Mouse (Mus musculus) adrenal gland, adult 18-20 months (tissue): ENCODE data around the gene Abhd17b. TPM values are rescaled to one million over a fixed set of nuclear protein-coding genes. Genes with fewer than 3 reads are reported as not detected.
"Not testable (repeated sequence)": the region's sequence is repeated elsewhere in the genome, so short reads cannot be mapped to it uniquely, and the experiment has no call there.

Source experiments
- DNase-seq, 2 experiments: peaks; one replicate each; pipeline ENCODE4 v3.0.0; 2021 to 2022; ENCODE audit warnings: low spot score in 2 of 2
- total RNA-seq, 2 experiments: library from RNA; stranded (reverse); gene quantifications; 1 replicate in 1 of 2; 2 replicates in 1 of 2; pipeline ENCODE4 v1.2.3; 2021

Gene Abhd17b
- total RNA-seq, 2 experiments from 2014 or later = 31.8 to 42.6 TPM

GRCm38 (mm10) chr19:21651664-21652063 lies 1.3 kb upstream of the Abhd17b start:
- no peak for DNase-seq

DNA sequence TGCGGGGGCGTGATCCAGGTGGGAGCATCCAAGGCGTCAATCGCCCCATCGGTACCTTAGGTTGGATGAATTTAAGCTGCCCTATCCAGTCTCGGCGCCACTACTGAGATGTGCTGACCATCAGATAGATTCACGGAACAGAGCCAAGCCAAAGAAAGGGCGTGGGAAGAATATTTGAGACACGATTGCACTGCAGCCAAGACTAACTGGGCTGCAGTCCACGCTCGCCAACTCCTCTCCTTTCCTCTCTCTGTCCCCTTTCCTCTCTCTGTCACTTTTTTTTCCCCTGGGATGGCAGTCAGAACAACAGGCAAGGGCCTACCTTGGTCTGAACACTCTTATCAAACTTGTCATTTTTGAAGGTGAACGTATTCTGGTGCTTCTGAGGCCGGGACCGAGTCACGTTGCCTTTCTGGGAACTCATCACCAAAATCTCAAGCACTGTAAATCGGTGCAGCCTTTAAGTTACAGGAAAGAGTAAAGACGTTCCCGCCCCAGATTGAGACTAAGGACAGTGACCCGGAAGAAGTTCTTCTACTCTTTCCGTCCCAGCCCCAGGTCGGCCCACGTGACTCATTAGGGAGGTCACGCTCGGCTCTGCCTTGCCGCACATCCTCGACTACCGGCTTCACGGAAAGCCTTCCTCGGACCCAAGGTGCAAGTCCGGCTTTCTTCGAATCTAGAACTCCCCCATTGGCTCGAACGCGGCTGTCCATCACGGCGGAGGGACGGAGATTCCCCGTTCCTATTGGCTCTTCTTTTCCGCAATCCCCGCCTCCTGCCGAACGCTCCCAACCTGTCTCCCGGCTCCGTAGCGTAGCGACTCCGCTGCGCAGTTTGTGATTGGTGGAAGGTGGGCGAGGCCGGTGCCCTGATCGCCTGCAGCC lies 457 bp upstream of the Abhd17b start, which contains the start of gene 1110059E24Rik:
Gene 1110059E24Rik (minus strand): TSS at position 692 of the 887 bp plus-strand sequence.
- DNase-seq = peak; percentile 89 to 91

GRCm38 (mm10) chr19:21654788-21655187 lies 1.8 kb downstream of the Abhd17b start:
- DNase-seq = no peak

- no peak for DNase-seq
Measured at GRCm38 (mm10) chr19:21660734-21661133, 7.7 kb downstream of the Abhd17b start.

DNA sequence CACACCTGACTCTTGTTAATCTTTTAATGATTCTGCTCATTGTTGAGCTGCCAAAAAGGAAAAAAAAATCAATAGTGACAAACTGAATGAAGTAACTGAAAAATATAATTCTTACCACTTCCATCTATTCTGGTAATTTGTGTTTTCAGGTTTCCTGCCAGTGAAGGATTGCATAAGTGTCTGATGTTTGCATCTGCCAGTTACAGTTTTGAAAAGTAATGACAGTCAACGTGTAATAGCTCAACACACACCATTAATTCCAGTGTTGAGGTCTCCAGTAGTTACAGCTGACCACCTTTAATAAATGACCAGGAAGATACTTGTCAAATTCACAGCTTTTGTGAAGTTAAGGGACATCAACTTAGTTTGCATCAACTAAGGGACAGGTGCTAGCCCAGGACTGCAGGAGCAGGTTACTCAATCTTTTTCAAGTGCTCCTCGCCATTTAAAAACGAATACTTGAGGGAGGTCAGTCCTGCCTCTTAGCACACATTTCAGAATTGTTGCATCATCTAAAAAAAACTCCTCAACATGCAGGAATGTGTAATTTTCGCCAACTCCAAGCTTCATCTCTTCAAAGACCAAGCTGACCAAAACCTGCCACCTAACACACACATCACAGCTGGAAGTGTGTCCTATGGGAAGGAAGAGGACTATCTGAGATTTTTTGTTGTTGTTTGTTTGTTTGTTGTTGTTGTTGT lies 10.9 kb downstream of the Abhd17b start:
- no peak for DNase-seq

- no peak for DNase-seq
Measured at GRCm38 (mm10) chr19:21669650-21670049, 16.7 kb downstream of the Abhd17b start.

DNA sequence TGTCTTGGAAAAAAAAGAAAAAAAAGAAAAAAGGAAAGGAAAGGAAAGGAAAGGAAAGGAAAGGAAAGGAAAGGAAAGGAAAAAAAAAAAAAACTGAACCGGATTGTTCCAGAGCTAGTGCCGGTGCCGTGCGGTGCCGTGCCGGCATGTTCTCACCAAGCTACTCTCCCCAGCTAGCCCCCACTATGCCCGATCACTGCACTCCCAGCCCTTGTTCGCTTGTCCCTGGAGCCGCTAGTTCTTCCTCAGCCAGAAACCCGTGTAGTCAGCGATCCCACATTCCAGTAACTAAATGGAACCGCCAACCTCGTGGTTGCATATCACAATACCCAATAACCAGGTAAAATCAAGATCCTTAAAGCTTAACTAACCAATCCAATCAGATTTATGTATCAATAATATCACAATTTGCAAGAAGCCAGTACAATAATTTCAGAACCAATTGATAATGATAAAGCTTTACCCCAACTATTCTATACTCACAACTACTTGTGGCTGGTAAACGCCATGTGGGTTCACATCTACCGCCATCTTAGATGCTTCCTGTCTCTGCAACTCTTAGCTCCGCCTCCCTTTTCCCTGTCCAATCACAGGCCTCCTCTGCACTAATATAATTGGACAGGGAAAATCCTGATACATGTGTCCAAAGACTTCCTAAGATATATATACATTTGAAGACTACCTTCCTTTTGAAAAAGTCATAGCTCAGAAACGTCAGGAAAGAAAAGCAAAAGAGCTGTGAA lies 21.5 kb downstream of the Abhd17b start:
- DNase-seq = no peak

DNA sequence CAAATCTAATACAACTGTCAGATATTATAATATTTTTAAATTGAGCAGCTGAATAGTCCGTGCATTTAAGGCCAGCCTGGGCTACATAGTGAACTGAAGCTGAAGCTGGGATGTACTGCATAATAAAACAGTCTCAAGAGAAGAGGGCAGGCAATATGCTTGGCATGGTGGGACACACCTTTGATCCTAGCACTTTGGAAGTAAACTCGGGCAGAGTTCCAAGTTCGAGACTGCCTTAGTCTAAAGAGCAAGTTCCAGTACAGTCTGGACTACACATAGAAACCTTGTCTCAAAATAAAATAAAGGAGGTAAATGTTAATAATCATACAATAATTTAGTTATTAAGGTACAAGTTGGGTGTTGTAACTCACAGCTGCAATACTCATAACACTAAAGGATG lies 27.1 kb downstream of the Abhd17b start:
- no peak for DNase-seq

DNA sequence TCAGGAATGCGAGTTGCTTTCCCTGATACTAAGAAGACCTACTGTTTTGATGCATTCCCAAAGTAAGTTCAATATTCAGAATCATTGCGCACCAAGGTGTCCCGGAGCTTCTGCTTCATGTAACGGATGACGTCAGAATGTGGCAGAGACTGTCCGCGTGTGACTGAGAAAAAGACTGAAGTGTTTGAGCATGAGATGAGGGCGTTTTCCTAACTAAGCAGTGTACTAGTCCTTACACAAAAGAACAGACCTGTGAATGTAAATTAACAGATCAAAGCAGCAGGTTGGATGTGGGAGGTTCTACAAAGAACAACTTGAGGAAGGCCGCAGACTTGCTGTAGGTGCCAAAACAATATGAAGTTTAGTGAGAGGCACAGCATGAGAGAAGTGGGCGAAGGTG lies 28.0 kb downstream of the Abhd17b start:
- no peak for DNase-seq

GRCm38 (mm10) chr19:21713260-21714031 lies 60.5 kb downstream of the Abhd17b start:
- no peak for DNase-seq

DNA sequence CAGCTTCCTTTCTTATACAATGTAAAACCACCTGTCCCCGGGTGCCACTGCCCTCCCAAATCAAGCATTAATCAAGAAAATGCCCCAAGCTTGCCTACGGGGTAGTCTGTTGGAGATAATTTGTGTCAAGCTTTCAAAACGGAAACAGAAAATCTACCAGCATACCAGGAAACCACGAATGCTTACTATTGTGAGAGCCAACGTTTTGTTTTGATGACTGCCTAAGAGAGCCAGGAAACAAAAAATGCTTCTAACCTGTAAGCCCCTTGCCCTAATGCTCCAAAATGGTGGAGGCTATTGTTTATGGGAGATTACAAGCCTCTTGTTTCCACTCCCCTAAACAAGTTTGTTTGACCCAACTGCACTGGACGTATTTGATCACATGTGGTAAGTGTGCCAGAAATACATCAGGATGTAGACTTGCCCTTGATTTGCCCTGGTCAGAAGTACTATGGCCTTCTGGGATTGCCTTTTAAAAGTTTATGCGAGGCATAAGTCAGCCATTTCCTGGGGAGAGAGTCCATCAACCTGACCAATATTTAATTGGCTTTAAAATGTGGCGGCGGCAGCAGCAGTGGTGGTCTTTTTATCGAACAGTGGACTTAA lies 61.4 kb downstream of the Abhd17b start:
- no peak for DNase-seq

DNA sequence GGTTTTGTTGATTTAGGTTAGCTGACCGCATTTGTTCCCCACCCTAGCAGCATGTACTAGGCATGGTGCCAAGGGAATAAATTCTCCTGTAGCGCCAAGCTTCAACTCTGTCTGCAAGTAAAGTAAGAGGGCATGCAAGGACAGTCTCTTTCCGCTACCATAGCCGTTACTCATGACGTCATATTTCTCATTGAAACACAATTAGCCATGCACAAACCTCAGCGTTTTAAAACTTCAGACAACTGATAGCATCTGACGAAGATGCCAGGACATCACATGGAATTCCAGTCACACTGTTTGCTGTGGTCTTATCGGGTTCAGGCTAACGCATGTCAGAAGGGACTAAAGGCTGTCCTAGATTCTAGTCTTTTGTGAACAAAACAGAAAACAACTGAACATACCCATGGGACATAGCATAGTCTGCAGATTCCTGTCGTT lies 62.0 kb downstream of the Abhd17b start:
- DNase-seq = no peak

DNA sequence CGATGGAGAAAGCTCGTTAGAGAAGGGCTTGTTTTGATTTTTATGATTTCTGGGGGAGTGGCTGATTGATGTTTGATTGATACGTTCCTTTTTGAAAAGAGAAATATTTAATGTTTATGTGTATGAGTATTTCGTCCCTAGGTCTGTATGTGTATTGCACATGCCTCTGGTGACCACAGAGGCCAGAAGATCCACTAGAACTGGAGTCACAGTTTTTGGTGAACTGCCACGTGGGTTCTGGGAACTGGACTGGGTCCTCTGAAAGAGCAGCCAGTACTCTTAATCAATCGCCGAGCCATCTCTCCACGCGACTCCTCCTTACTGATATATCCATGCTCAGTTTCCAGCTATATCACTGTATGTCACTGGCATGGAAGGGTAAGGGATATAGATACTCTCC lies 62.5 kb downstream of the Abhd17b start:
- DNase-seq = no peak

- DNase-seq = no peak
Measured at GRCm38 (mm10) chr19:21716456-21716855, 63.5 kb downstream of the Abhd17b start.

DNA sequence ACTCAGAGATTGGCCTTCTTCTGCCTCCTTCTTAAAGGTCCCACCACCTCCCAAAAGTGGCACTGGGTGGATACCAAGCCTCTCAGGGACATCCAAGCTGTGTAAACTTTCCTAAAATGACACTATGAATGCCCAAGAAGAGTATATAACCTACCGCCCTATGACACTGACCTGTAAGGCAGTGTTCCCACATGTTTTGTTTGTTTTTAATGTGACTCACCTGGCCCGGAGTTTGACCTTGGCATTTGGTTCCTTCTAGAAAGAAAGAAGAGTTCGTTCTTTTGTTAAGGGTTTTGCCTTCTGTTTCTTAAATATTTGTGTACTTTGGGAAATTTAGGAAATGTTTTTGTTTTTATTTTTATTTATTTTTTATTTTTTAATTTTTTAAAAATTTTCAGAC lies 66.2 kb downstream of the Abhd17b start:
- no peak for DNase-seq

DNA sequence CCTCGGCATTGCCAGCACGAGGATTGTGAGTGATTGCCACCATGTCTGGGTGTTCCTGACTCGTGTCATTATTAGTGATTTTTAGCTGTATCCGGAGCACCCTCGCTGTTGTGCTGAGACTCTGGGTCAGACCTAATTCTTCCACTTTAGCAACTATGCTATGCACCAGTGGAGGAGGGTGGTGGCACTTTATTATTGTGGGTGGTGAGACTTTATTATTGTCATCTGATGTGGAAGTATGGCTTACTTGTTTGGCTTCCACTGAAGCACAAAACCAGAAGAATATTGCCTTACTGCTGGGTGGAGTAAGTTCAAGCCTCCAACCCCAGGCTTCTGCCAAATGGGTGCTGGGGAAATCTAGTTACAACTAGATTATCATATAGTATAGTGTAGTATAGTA lies 68.0 kb downstream of the Abhd17b start:
- DNase-seq = no peak

DNA sequence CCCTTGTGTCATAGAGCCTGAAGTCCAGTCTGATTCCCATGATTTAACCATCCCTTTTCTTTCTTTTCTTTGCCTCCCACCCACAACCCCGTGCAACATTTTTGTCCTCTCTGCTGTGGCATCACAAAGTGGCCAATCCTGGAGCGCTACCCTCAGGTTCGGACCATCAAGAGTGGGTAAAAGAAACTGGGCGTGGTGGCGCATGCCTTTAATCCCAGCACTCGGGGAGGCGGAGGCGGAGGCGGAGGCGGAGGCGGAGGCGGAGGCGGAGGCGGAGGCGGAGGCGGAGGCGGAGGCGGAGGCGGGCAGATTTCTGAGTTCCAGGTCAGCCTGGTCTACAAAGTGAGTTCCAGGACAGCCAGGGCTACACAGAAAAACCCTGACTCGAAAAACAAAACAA lies 70.3 kb downstream of the Abhd17b start:
- not testable (repeated sequence) for DNase-seq

DNA sequence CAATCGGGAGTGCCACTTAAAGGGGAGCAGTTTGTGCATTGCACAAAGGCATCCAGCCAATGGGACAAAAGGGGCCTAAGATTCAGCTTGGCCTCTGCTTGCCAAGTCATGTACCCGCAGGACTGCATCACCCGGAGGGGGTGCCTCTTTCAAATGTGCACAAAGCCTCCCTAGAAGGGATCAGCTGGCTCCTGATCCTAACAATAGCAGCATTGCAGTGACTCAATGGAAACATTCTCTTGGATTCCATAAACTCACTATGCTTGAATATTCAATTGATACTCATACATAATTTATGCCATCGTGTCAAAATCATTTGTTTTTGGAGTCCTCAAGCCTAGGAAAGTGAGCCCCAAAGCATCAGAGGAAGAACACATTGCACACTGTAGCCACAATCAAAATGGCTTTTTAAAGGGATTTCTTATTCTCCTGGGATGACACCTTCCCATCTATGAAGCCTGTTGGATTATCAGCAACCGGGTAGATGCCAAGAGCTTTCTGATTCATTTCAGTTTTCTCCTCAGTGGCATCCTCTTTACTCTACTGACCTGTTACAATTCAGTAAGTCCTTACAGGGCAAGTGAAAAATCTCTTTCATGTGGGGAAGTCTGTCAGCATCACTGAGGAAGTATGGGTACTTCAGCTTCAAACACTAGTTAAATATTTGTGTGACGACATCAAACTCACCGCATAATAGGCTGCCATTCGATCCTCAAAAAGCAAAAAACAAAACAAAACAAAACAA lies 71.1 kb downstream of the Abhd17b start:
- DNase-seq = no peak

DNA sequence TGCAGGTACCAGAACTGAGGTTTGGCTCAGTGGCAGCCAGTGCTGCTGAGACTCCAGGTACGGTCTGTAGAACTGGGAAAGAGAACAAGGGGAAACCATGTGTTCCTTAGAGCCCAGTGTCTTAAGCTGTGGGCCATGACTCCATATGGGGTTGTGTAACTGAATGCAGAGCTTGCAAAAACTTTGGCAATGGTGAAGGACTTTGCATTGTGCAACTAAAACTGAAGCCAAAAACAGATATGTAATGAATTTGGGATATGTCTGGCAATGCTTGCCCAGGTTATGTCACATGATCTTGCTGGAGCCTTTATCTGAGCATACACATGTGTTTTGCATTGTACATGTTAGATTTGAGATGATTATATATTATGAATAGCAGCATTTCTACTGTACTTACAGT lies 72.2 kb downstream of the Abhd17b start:
- no peak for DNase-seq

DNA sequence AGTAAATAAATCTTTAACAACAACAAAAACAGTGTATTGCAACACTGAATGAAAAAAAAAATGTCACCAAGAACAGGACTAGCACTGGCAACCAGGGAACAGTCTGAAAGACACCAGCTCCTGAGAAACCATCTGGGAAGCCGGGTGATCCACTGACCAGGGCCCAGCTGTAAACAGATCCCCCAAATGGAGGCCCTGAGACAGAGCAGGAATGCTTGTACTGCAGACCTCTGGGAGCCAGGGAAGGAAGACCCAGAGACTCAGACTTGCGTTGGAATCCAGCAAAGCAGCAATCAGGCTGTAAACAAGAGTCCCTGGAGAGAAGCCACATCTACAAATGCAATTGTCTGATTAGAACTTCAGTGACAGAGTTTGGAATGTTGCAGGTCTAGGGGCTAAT lies 74.1 kb downstream of the Abhd17b start:
- no peak for DNase-seq
